Mouse (Mus musculus): ENCODE results near the gene Nup107.
"Not testable (repeated sequence)": the region's sequence is repeated elsewhere in the genome, so short reads cannot be mapped to it uniquely, and the experiment has no call there.

Nup107 gene

GRCm38 (mm10) chr10:117715654-117716053 lies 76.9 kb downstream of the Nup107 start:
- DNase-seq (ENCODE audit: low read depth, low spot score), result not testable (repeated sequence)

GRCm38 (mm10) chr10:117714928-117715500 lies 77.5 kb downstream of the Nup107 start:
- DNase-seq (ENCODE audit: low read depth, low spot score), result no peak

- no peak for DNase-seq (ENCODE audit: low read depth, low spot score)
These were observed 78.4 kb downstream of the Nup107 start for GRCm38 (mm10) chr10:117714048-117714545.

- no peak for DNase-seq (ENCODE audit: low read depth, low spot score)
These were observed 79.0 kb downstream of the Nup107 start for GRCm38 (mm10) chr10:117713466-117713865.

- DNase-seq (ENCODE audit: low read depth, low spot score), result no peak
These were observed 79.6 kb downstream of the Nup107 start for GRCm38 (mm10) chr10:117712871-117713270.

- no peak for DNase-seq (ENCODE audit: low read depth, low spot score)
These were observed 80.2 kb downstream of the Nup107 start for GRCm38 (mm10) chr10:117712191-117712754.

GRCm38 (mm10) chr10:117711408-117711807 lies 81.1 kb downstream of the Nup107 start:
- DNase-seq (ENCODE audit: low read depth, low spot score), result no peak

GRCm38 (mm10) chr10:117710604-117711141 lies 81.8 kb downstream of the Nup107 start, which contains the start of gene Mdm2:
Gene Mdm2, minus strand, starts transcription at chr10:117710758.
- peak; percentile 95 for DNase-seq (ENCODE audit: low read depth, low spot score)

- peak; percentile 79 for DNase-seq (ENCODE audit: low read depth, low spot score)
These were observed 82.4 kb downstream of the Nup107 start for GRCm38 (mm10) chr10:117709930-117710603.

- DNase-seq (ENCODE audit: low read depth, low spot score), result no peak
These were observed 83.1 kb downstream of the Nup107 start for GRCm38 (mm10) chr10:117709326-117709830.

- no peak for DNase-seq (ENCODE audit: low read depth, low spot score)
These were observed 83.6 kb downstream of the Nup107 start for GRCm38 (mm10) chr10:117708856-117709255.

- DNase-seq (ENCODE audit: low read depth, low spot score), result no peak
These were observed 84.1 kb downstream of the Nup107 start for GRCm38 (mm10) chr10:117708376-117708775.

- no peak for DNase-seq (ENCODE audit: low read depth, low spot score)
These were observed 85.2 kb downstream of the Nup107 start for GRCm38 (mm10) chr10:117707114-117707838.

- DNase-seq (ENCODE audit: low read depth, low spot score), result no peak
These were observed 86.1 kb downstream of the Nup107 start for GRCm38 (mm10) chr10:117706440-117706839.

GRCm38 (mm10) chr10:117705806-117706205 lies 86.7 kb downstream of the Nup107 start:
- DNase-seq (ENCODE audit: low read depth, low spot score), result no peak

- no peak for DNase-seq (ENCODE audit: low read depth, low spot score)
These were observed 87.6 kb downstream of the Nup107 start for GRCm38 (mm10) chr10:117704964-117705335.

- DNase-seq (ENCODE audit: low read depth, low spot score), result not testable (repeated sequence)
These were observed 88.1 kb downstream of the Nup107 start for GRCm38 (mm10) chr10:117704314-117704963.

GRCm38 (mm10) chr10:117703506-117703905 lies 89.0 kb downstream of the Nup107 start:
- no peak for DNase-seq (ENCODE audit: low read depth, low spot score)

GRCm38 (mm10) chr10:117702024-117702833 lies 90.3 kb downstream of the Nup107 start:
- DNase-seq (ENCODE audit: low read depth, low spot score), result no peak

All from skeletal muscle tissue, adult 2 months (tissue).